Mouse (Mus musculus): ENCODE measurements around the gene Lgr4.

DNA sequence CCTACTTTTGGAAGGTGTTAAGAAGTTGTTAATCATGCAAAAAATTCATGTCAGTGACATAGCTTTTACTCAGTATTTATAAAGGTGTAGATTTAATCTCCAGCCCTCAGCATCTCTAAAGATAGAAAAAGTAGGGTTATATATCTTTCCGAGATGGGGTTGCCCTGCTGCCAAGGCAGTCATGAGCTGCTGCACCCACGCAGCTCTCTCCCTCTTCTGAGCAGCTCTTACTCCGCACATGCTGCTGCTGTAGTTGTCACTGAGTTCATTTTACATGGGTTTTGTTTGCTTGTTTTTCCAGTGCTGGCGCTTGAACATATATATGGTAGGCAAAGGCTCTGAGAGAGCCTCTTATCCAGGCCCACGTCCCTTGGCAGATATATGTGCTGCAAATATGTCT is 120.9 kb downstream of the Lgr4 start:
- no peak for TF ChIP-seq HCFC1 (IDR thresholded peaks at IDR 0.05; ENCODE audit: borderline replicate concordance, insufficient read depth, low read length)
- TF ChIP-seq ZC3H11A (IDR thresholded peaks at IDR 0.05; ENCODE audit: borderline replicate concordance, low read depth, low read length), result no peak
- no peak for TF ChIP-seq CHD2 (IDR thresholded peaks at IDR 0.05; ENCODE audit: low read depth, low read length)
- TF ChIP-seq ZNF384 (IDR thresholded peaks at IDR 0.05; ENCODE audit: low read depth, low read length), result no peak
- no peak for TF ChIP-seq MAFK (IDR thresholded peaks at IDR 0.05; ENCODE audit: insufficient read depth, low read depth, low read length)
